9 mouse cellular contexts compared by ENCODE assay signal in genomic region chr11:74465712-74466111, GRCm38 (mm10).
DNase-seq lines count a peak whose midpoint lies in the region; ATAC-seq and TF ChIP-seq lines count a peak whose summit lies in the region.
"Had no signal": no experiment of that assay in that cellular context is flagged by ENCODE, and none has a peak within 500 bp of the region (broad histone marks: within the 10 kb centered on the region; RNA-seq: fewer than 3 reads in every experiment).

No protein-coding gene starts in this region.

- WGBS in liver, embryonic 12.5 days (ENCODE audit: insufficient replicate concordance): 36% methylated on average over 7 of the region's 7 CpGs
- 37% methylated on average over 7 of the region's 7 CpGs for WGBS in kidney, postnatal 0 days

- no peaks in the 10 kb centered on the region for H3K27me3 ChIP-seq in liver, embryonic 12.5 days (replicated peaks)
- no peaks in the 10 kb centered on the region for H3K27me3 ChIP-seq in kidney, postnatal 0 days (ENCODE audit: insufficient read depth, low read length)
- no peaks in the 10 kb centered on the region for H3K27me3 ChIP-seq in splenic B cell, adult 2 months (ENCODE audit: control insufficient read depth, insufficient read depth, low read length, poor library complexity, severe bottlenecking)

- H3K4me3 ChIP-seq in liver, embryonic 12.5 days: no peak overlapping the region
- no peak overlapping the region for H3K4me3 ChIP-seq in kidney, postnatal 0 days (replicated peaks; ENCODE audit: low read depth, low read length)

- H3K4me1 ChIP-seq in liver, embryonic 12.5 days: peaks cover 23% of the 10 kb centered on the region
- H3K4me1 ChIP-seq in kidney, postnatal 0 days (replicated peaks; ENCODE audit: insufficient read depth, low read length): no peaks in the 10 kb centered on the region

- H3K4me2 ChIP-seq in liver, embryonic 12.5 days: no peak overlapping the region
- no peak overlapping the region for H3K4me2 ChIP-seq in kidney, postnatal 0 days (ENCODE audit: low read length)

- TF ChIP-seq CTCF in kidney, postnatal 0 days (IDR thresholded peaks at IDR 0.05; ENCODE audit: low read depth): peak; percentile 64

- DNase-seq in adrenal gland, adult (ENCODE audit: inconsistent age in 2 of 2, low spot score in 1 of 2): peak; percentile 24 to 44
- no peak for DNase-seq in adrenal gland, adult 8-10 months
- DNase-seq in liver: peak; percentile 11
- no peak for DNase-seq in kidney, postnatal 0 days (ENCODE audit: low spot score)
- peak; percentile 17 for DNase-seq in splenic B cell, adult 2 months (ENCODE audit: low read depth, low spot score)
- DNase-seq in right cerebral cortex, postnatal 10 days (ENCODE audit: low spot score in 2 of 2): no peak
- DNase-seq: spleen, adult 18-20 months had no signal

- no peak overlapping the region for H3K9ac ChIP-seq in liver, embryonic 12.5 days
- H3K9ac ChIP-seq in kidney, postnatal 0 days (ENCODE audit: low read depth, low read length): no peak overlapping the region

- no peaks in the 10 kb centered on the region for H3K9me3 ChIP-seq in liver, embryonic 12.5 days (replicated peaks)
- no peaks in the 10 kb centered on the region for H3K9me3 ChIP-seq in kidney, postnatal 0 days (replicated peaks; ENCODE audit: low read length)

- no peaks in the 10 kb centered on the region for H3K36me3 ChIP-seq in liver, embryonic 12.5 days
- H3K36me3 ChIP-seq in kidney, postnatal 0 days (ENCODE audit: insufficient read depth, low read length): no peaks in the 10 kb centered on the region
- H3K36me3 ChIP-seq in splenic B cell, adult 2 months (ENCODE audit: control insufficient read depth, insufficient read depth, low read length, poor library complexity, severe bottlenecking): no peaks in the 10 kb centered on the region

- no peak for ATAC-seq in liver, embryonic 12.5 days
- peak; percentile 21; the same call in 1 of the 2 replicates for ATAC-seq in kidney, postnatal 0 days (replicated peaks; ENCODE audit: low FRiP score, low read depth)
- ATAC-seq in granulocyte monocyte progenitor cell, adult 5-6 weeks (replicated peaks; ENCODE audit: poor library complexity, severe bottlenecking): no peak

- no peak overlapping the region for H3K27ac ChIP-seq in liver, embryonic 12.5 days
- no peak overlapping the region for H3K27ac ChIP-seq in kidney, postnatal 0 days

Comparison
In these comparisons a context has a peak if more than half of its experiments do, and no peak if none do; other contexts are left out.
1. DNase-seq: peak in adrenal gland, adult (2 of 2), liver (single experiment) and splenic B cell, adult 2 months (single experiment); none in adrenal gland, adult 8-10 months (single experiment), kidney, postnatal 0 days (single experiment) and right cerebral cortex, postnatal 10 days (0 of 2).